Mouse (Mus musculus) kidney, embryonic 16.5 days (tissue): Measurements from ENCODE around the gene Gprc5b. TPM values are rescaled to one million over a fixed set of nuclear protein-coding genes. Genes with fewer than 3 reads are reported as not detected.
A peak's percentile ranks its signal among the peaks of the same experiment; 100 is the strongest.

Source experiments
- ATAC-seq: fragments of 200-750 bp; cut with Nextera tagmentation; 2 replicates; pipeline ENCODE4 v1.8.0; 2017; ENCODE audit warnings: moderate TSS enrichment; ENCODE audit not compliant: low FRiP score, low TSS enrichment
- H3K27ac ChIP-seq: fragments of 300-500 bp; sonication (generic); 2 replicates; pipeline ENCODE4 v1.5.1; 2014; ENCODE audit warnings: low read length
- H3K27me3 ChIP-seq: fragments of 300-500 bp; sonication (generic); 2 replicates; pipeline ENCODE4 v1.6.1; 2014; ENCODE audit warnings: low read length, control low read depth, mixed read lengths; ENCODE audit not compliant: insufficient read depth
- H3K36me3 ChIP-seq: fragments of 300-500 bp; sonication (generic); 2 replicates; pipeline ENCODE4 v1.6.1; 2014; ENCODE audit warnings: low read length, control low read depth, mixed read lengths; ENCODE audit not compliant: insufficient read depth
- H3K4me1 ChIP-seq: fragments of 300-500 bp; sonication (generic); 2 replicates; pipeline ENCODE4 v1.6.1; 2014; ENCODE audit warnings: low read length, control low read depth, mixed read lengths; ENCODE audit not compliant: insufficient read depth
- H3K4me2 ChIP-seq: fragments of 300-500 bp; sonication (generic); replicated peaks from 2 replicates; pipeline ENCODE4 v1.6.1; 2014; ENCODE audit warnings: low read depth, low read length
- H3K4me3 ChIP-seq: fragments of 300-500 bp; sonication (generic); 2 replicates; pipeline ENCODE4 v1.5.1; 2014; ENCODE audit warnings: mild to moderate bottlenecking, low read length
- H3K9ac ChIP-seq: fragments of 300-500 bp; sonication (generic); replicated peaks from 2 replicates; pipeline ENCODE4 v1.6.1; 2014; ENCODE audit warnings: low read length
- H3K9me3 ChIP-seq: fragments of 300-500 bp; sonication (generic); 2 replicates; pipeline ENCODE4 v1.6.1; 2016; ENCODE audit warnings: low read length, control low read depth
- WGBS: fragments of 180-500 bp; shearing (Covaris S2); extraction: QIAGEN DNeasy Blood & Tissue Kit; methylation state at CpG from one replicate; pipeline ENCODE4 v1.1.7; 2014; 5-methylcytosine and 5-hydroxymethylcytosine counted together
- polyA plus RNA-seq: library from polyadenylated mRNA; unstranded; fragments of >200 nt; fragmentation: Nextera tagmentation; extraction: Ambion mirVana; gene quantifications from 2 replicates; pipeline ENCODE4 v1.2.1, GENCODE M21; 2015

Gprc5b gene
- polyA plus RNA-seq, 1 experiment from 2014 or later = 5.4 TPM

GRCm38 (mm10) chr7:118959209-118959608 is 35.8 kb downstream of the Gprc5b start:
- Histone ChIP-seq H3K4me1 (no peaks in the 10 kb centered on the region), H3K9me3 (no peaks in the 10 kb centered on the region), H3K9ac (no peak overlapping the region), H3K27me3 (no peaks in the 10 kb centered on the region), H3K36me3 (no peaks in the 10 kb centered on the region), H3K27ac (no peak overlapping the region), H3K4me2 (no peak overlapping the region), H3K4me3 (no peak overlapping the region)
- ATAC-seq = no peak
- 56% methylated on average over 7 of the region's 7 CpGs for WGBS

- Histone ChIP-seq H3K4me3 (no peak overlapping the region), H3K36me3 (no peaks in the 10 kb centered on the region), H3K9ac (no peak overlapping the region), H3K27ac (no peak overlapping the region), H3K27me3 (no peaks in the 10 kb centered on the region), H3K4me1 (no peaks in the 10 kb centered on the region), H3K9me3 (no peaks in the 10 kb centered on the region), H3K4me2 (no peak overlapping the region)
- no peak for ATAC-seq
- WGBS = 82% methylated on average over 4 of the region's 4 CpGs
Measured at GRCm38 (mm10) chr7:118956616-118957246, 38.3 kb downstream of the Gprc5b start.

GRCm38 (mm10) chr7:118954968-118955367 is 40.0 kb downstream of the Gprc5b start:
- no peak overlapping the region for H3K27ac ChIP-seq
- WGBS = 90% methylated on average over 1 of the region's 1 CpGs
- no peaks in the 10 kb centered on the region for H3K36me3 ChIP-seq
- no peaks in the 10 kb centered on the region for H3K9me3 ChIP-seq
- no peak for ATAC-seq
- H3K4me1 ChIP-seq = no peaks in the 10 kb centered on the region
- H3K27me3 ChIP-seq = no peaks in the 10 kb centered on the region
- H3K4me2 ChIP-seq = no peak overlapping the region
- H3K4me3 ChIP-seq = no peak overlapping the region
- H3K9ac ChIP-seq = no peak overlapping the region

GRCm38 (mm10) chr7:118953626-118954282 is 41.3 kb downstream of the Gprc5b start:
- Histone ChIP-seq H3K27me3 (no peaks in the 10 kb centered on the region), H3K9me3 (no peaks in the 10 kb centered on the region), H3K9ac (no peak overlapping the region), H3K4me3 (no peak overlapping the region), H3K36me3 (no peaks in the 10 kb centered on the region), H3K27ac (no peak overlapping the region), H3K4me2 (no peak overlapping the region), H3K4me1 (no peaks in the 10 kb centered on the region)
- no peak for ATAC-seq
- WGBS = 63% methylated on average over 11 of the region's 11 CpGs

GRCm38 (mm10) chr7:118949749-118950148 is 45.3 kb downstream of the Gprc5b start:
- Histone ChIP-seq H3K36me3 (no peaks in the 10 kb centered on the region), H3K9ac (no peak overlapping the region), H3K4me3 (no peak overlapping the region), H3K27ac (no peak overlapping the region), H3K4me1 (0 out of 2 replicates have a peak, but pooled peaks cover under 1% of the 10 kb centered on the region), H3K27me3 (no peaks in the 10 kb centered on the region), H3K4me2 (no peak overlapping the region), H3K9me3 (no peaks in the 10 kb centered on the region)
- ATAC-seq = no peak
- 63% methylated on average over 7 of the region's 7 CpGs for WGBS

- Histone ChIP-seq H3K4me2 (no peak overlapping the region), H3K27ac (no peak overlapping the region), H3K9ac (no peak overlapping the region), H3K4me3 (no peak overlapping the region), H3K36me3 (no peaks in the 10 kb centered on the region), H3K27me3 (no peaks in the 10 kb centered on the region), H3K9me3 (no peaks in the 10 kb centered on the region), H3K4me1 (0 out of 2 replicates have a peak, but pooled peaks cover 2% of the 10 kb centered on the region)
- no peak for ATAC-seq
- 71% methylated on average over 2 of the region's 2 CpGs for WGBS
Measured at GRCm38 (mm10) chr7:118948677-118949282, 46.2 kb downstream of the Gprc5b start.

- H3K27ac ChIP-seq = no peak overlapping the region
- no peak for ATAC-seq
- no peak overlapping the region for H3K4me2 ChIP-seq
- no peaks in the 10 kb centered on the region for H3K9me3 ChIP-seq
- no peak overlapping the region for H3K4me3 ChIP-seq
- no peak overlapping the region for H3K9ac ChIP-seq
- 0 out of 2 replicates have a peak, but pooled peaks cover 2% of the 10 kb centered on the region for H3K4me1 ChIP-seq
- no peaks in the 10 kb centered on the region for H3K27me3 ChIP-seq
- H3K36me3 ChIP-seq = no peaks in the 10 kb centered on the region
- WGBS = 70% methylated on average over 3 of the region's 3 CpGs
Measured at GRCm38 (mm10) chr7:118947241-118947640, 47.8 kb downstream of the Gprc5b start.

GRCm38 (mm10) chr7:118944884-118945283 is 50.1 kb downstream of the Gprc5b start:
- Histone ChIP-seq H3K27ac (no peak overlapping the region), H3K4me3 (no peak overlapping the region), H3K9ac (no peak overlapping the region), H3K36me3 (no peaks in the 10 kb centered on the region), H3K27me3 (no peaks in the 10 kb centered on the region), H3K9me3 (no peaks in the 10 kb centered on the region), H3K4me2 (no peak overlapping the region), H3K4me1 (0 out of 2 replicates have a peak, but pooled peaks cover 2% of the 10 kb centered on the region)
- 8% methylated on average over 2 of the region's 2 CpGs for WGBS
- no peak for ATAC-seq

GRCm38 (mm10) chr7:118943170-118943569 is 51.8 kb downstream of the Gprc5b start:
- WGBS = 23% methylated on average over 7 of the region's 7 CpGs
- H3K27ac ChIP-seq = no peak overlapping the region

GRCm38 (mm10) chr7:118942297-118942696 is 52.7 kb downstream of the Gprc5b start:
- no peak for ATAC-seq
- Histone ChIP-seq H3K9me3 (no peaks in the 10 kb centered on the region), H3K27ac (no peak overlapping the region), H3K27me3 (no peaks in the 10 kb centered on the region), H3K9ac (no peak overlapping the region), H3K4me3 (no peak overlapping the region), H3K4me1 (0 out of 2 replicates have a peak, but pooled peaks cover 2% of the 10 kb centered on the region), H3K36me3 (no peaks in the 10 kb centered on the region), H3K4me2 (no peak overlapping the region)
- WGBS = 79% methylated on average over 3 of the region's 3 CpGs

More at GRCm38 (mm10) chr7:118943170-118943569, 51.8 kb downstream of the Gprc5b start:
- H3K4me1 ChIP-seq = 0 out of 2 replicates have a peak, but pooled peaks cover 2% of the 10 kb centered on the region
- H3K9me3 ChIP-seq = no peaks in the 10 kb centered on the region
- 0 out of 2 replicates have a peak, but pooled peaks have one; percentile 19 for ATAC-seq
- no peaks in the 10 kb centered on the region for H3K36me3 ChIP-seq
- no peak overlapping the region for H3K4me2 ChIP-seq
- no peak overlapping the region for H3K4me3 ChIP-seq
- no peak overlapping the region for H3K9ac ChIP-seq
- no peaks in the 10 kb centered on the region for H3K27me3 ChIP-seq
